Mouse (Mus musculus) megakaryocyte, adult 5-6 weeks (primary cell): ENCODE results near the gene Flrt2. TPM values are rescaled to one million over a fixed set of nuclear protein-coding genes. Genes with fewer than 3 reads are reported as not detected.
A peak's percentile ranks its signal among the peaks of the same experiment; 100 is the strongest.
"Not testable (repeated sequence)": the region's sequence is repeated elsewhere in the genome, so short reads cannot be mapped to it uniquely, and the experiment has no call there.

ENCODE experiments used
- ATAC-seq: 2 replicates; pipeline ENCODE4 v1.8.0; 2016; ENCODE audit warnings: mild to moderate bottlenecking, inconsistent platforms; ENCODE audit not compliant: poor library complexity, severe bottlenecking
- total RNA-seq, 2 experiments: library from RNA; stranded (forward) in 1 of 2; stranded (reverse) in 1 of 2; fragments of 153-499, 151-499 nt in 1 of 2; fragments of 221-1000, 200-1000 nt in 1 of 2; gene quantifications; 2 replicates each; pipeline versions ENCODE4 v1.2.3 to v1.2.4; 2015 to 2017

Flrt2 gene
- total RNA-seq (2015) = 0.02 TPM in 2 replicates
- not detected in 2 replicates for total RNA-seq (2017)

- ATAC-seq = no peak
Measured at GRCm38 (mm10) chr12:95691961-95692767, at the start of gene Flrt2. TSS of gene Flrt2 (plus strand) at chr12:95692226.

DNA sequence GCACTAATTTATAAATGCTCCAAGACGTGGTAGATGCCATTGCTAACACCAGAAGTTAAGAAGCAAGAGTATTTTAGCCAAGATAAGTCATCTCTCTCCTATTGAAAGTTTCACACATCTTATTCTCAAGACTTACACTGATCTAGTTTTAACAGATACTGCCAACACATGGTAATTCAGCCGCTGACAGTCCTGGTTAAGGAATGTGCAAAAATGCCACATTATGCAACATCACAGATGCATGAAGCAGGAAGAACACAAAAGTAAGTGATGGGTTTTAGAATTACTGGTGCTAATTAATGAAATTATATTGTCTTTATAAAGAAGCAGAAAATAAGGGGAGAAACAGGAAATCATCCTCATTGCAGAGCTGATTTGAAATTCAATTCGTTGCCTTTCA, 49.8 kb upstream of the Flrt2 start:
- ATAC-seq = no peak

DNA sequence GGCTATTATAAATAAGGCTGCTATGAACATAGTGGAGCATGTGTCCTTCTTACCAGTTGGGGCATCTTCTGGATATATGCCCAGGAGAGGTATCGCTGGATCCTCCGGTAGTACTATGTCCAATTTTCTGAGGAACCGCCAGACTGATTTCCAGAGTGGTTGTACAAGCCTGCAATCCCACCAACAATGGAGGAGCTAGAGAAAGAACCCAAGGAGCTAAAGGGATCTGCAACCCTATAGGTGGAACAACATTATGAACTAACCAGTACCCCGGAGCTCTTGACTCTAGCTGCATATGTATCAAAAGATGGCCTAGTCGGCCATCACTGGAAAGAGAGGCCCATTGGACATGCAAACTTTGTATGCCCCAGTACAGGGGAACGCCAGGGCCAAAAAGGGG, 44.8 kb upstream of the Flrt2 start:
- ATAC-seq = not testable (repeated sequence)

DNA sequence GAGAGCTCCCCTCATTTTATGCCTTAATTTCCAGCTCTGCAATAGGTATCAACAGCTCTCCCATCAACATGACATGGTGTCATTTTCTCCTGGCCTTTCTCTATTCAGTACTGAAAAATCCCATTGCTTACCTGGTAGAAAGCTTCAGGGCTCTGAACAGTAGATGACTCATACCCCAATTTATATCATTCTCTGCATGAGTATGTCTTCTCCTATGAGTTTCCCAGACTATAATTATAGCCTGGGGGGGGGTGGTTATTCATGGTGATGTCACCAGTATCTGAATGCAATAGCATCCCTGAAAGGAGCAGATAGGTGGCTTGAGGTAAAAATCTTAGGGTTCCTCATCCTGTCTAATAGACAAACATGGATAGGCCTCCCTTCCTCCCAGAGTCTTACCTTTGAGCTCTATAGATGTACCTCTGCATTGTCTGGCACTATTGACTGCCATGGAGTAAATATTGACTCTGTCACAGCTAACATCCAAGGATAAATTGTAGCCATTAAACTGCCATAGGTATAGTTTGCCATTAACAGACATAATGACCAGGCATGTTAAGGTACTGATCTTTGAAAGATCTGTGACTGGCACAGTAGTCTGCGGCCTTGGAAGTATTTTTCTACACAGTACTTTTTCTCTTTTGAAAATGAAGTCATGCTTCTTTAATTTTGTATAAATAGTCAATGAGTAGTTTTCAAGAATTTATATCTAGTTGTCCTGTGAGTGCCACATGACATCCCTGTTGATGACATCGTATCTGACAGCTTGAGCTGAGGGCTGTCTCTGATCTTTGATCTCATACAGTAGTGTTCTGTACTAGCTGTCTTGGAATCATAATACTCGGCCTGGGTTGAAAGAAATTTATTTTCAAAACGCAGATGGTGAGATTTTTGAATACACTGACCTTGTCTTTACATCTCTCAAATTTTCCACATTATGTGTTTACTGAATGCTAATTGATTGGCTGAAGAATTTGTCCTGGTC, 39.6 kb upstream of the Flrt2 start:
- ATAC-seq = no peak

GRCm38 (mm10) chr12:95656594-95656993, 35.4 kb upstream of the Flrt2 start:
- ATAC-seq = no peak

DNA sequence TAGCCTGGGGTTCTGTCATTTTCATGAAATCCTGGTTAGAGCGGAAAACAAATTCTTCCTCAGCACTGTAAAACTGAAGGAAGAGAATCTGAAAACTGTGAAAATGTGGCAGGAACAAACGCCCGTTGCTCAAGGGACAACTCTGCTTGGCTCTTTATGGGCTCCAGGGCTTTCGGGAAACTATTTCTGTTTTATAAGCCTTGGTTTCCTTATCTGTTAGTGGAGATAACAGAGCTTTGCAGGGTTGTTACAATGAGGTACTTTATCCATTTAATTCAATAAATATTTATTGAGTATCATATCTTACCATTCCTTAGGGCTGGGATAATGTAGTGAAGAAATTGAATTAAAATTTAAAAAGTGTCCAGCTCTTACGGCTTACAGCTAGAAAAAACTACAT, 24.7 kb upstream of the Flrt2 start:
- no peak for ATAC-seq

DNA sequence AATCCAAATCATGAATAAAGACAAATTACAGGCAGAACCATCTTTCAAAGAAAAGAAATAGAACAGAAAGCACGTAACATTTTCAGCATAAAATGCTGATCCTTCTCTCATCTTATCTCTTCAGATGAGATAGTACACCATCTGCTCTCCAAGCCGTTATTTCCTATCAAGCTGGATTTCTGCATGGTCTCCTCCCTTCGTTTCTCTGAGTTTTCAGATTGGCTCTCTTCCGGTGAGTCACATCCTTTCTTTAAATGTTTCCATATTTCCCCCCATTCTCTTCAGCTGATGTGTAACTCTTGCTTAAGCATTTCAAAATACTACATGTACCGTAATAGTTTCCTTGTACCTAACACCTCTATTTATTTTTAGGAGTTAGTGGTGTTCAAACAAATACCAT, 16.3 kb upstream of the Flrt2 start:
- ATAC-seq = no peak

- ATAC-seq = no peak
Measured at GRCm38 (mm10) chr12:95690819-95691218, 1.2 kb upstream of the Flrt2 start.

DNA sequence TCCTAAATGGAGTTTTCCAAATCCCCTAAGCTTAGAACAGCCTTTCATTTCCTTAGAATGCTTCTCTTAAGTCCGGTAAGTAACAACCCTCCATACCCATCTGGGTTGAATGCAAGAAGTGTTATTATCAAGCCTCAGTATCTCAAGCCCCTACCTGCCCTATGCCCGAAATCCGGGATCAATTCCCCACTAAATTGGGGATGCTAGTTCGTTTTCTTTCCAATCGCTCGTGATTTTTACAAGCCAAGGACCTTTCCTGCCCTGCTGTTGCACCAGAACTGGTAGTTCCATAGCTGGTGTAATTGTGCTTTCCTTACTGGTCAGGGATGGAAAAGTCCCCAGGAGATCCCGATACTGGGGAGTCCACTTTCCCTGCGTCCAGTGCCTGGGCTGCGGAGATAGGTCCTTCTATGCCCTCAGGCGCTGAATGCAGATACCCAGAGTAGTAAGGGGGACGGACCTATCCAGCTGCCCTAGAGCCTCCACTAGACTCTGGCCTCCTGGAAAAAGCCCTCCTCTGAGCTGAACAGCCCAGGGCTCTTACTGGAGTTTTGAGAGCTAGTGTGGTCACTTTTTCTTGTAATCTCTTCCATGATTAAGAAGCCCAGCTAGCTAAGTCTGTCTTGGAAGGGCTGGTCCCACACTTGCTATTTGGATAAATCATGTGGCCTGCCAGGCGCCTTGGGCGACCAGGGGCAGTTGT, 1.1 kb downstream of the Flrt2 start:
- ATAC-seq = no peak

GRCm38 (mm10) chr12:95693651-95694471, 1.8 kb downstream of the Flrt2 start:
- ATAC-seq = peak; percentile 86

GRCm38 (mm10) chr12:95694507-95694906, 2.5 kb downstream of the Flrt2 start:
- no peak for ATAC-seq

DNA sequence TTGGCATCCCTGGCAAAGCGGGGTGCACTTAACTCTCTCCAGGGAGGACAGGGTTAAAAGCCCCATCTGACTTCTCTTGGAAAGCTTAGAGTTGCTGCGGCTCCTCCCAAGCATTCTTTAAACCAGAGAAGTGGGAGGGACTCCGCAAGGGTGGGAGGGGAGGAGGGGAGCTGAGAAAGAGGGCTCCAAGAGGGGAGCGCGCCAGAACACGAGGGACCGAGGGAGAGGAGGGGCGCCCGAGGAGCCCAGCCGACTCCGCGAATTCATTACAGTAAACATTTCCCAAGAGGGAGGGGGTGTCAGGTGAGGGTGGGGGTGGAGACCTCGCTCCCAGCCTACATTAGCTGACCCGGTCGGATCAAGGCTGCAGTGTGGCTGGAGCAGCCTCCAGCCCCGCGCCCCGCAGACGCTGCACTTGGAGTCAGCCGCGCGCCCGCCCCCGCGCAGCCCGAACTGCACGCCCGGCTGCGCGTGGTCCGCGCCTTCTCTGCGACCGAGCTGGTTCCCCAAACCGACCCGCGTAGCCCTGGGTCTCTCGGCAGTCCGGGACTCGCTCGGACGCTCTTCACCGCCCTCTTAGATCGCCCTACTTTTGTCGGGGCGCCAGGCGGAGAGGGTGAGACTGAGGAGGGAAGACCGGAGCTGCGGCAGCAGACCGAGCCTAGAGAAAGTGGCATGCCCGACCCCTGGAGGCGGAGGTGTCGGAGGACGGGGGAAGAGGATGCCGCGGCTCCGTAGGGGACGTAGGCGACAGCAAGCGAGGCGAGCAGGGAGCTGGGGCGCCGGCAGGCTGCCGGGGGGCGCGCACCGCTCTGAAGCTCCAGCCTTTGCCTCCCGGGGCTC, 3.2 kb downstream of the Flrt2 start:
- ATAC-seq = peak; percentile 36

DNA sequence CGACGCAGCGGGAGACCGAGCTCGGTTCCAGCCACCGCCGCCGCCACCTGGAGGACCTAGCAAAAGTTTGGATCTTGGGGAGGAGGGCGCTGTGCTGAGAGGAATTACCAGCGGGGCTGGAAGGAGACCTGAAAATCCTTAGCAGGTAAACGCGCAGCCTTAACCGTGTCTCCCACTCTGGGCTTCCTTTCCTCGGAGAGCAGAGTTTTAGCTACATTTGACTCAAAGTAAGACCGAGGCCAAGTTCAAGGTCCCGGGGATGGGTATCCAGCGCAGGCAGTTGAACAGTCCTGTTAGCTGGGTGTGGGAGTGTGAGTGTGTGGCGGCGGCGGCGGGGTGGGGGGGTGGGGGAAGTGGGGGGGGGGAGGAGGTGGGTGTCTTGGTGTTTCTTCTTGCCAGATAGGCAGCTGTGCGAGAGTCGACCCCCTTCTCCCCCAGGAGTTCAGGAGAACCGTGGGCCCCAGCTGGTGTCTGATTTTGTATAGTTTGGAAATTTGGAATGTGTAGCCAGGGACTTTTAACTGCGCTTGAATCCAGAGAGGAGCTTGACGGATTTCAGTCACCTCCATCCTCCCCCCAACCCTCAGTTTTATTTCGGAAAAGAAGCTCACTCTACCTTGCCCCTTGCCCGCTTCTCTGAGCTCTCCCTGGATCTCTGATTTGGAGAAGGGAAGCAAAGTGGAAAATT, 4.0 kb downstream of the Flrt2 start:
- no peak for ATAC-seq

- ATAC-seq = no peak
Measured at GRCm38 (mm10) chr12:95696522-95697025, 4.5 kb downstream of the Flrt2 start.

GRCm38 (mm10) chr12:95698556-95698955, 6.5 kb downstream of the Flrt2 start:
- ATAC-seq = no peak

GRCm38 (mm10) chr12:95700746-95701145, 8.7 kb downstream of the Flrt2 start:
- no peak for ATAC-seq

DNA sequence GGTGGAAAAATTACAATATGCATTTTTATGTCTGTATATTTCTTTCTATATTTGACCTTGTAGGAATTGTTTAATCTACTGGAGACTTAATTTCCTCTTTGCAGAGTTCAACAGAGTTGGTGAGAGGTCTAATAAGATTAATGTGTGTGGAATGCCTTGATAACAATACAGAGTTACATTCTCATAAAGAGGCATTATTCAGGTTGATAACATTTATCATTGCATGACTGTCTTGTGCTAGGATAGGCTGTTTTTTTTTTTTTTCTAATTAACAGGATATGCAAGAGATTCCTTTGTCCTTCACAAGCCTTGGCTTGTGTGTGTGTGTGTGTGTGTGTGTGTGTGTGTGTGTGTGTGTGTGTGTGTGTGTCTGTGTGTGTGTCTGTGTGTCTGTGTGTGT, 9.6 kb downstream of the Flrt2 start:
- ATAC-seq = no peak

GRCm38 (mm10) chr12:95705006-95705405, 13.0 kb downstream of the Flrt2 start:
- ATAC-seq = no peak
